Mouse (Mus musculus) heart, embryonic 10.5 days (tissue): ENCODE data around the gene Pcyt2. TPM values are rescaled to one million over a fixed set of nuclear protein-coding genes. Genes with fewer than 3 reads are reported as not detected.
A peak's percentile ranks its signal among the peaks of the same experiment; 100 is the strongest.

Source experiments
- DNase-seq: peaks from one replicate; pipeline ENCODE4 v3.0.0-alpha.2; 2017; ENCODE audit warnings: low spot score
- H3K27ac ChIP-seq: fragments of 300-500 bp; sonication (generic); 2 replicates; pipeline ENCODE4 v1.5.1; 2016; ENCODE audit warnings: mild to moderate bottlenecking
- H3K27me3 ChIP-seq: fragments of 300-500 bp; sonication (generic); 2 replicates; pipeline ENCODE4 v1.6.1; 2016; ENCODE audit warnings: mild to moderate bottlenecking; ENCODE audit not compliant: poor library complexity, insufficient read depth, severe bottlenecking
- H3K36me3 ChIP-seq: fragments of 300-500 bp; sonication (generic); 2 replicates; pipeline ENCODE4 v1.6.1; 2016; ENCODE audit warnings: mild to moderate bottlenecking, moderate library complexity
- H3K4me1 ChIP-seq: fragments of 300-500 bp; sonication (generic); 2 replicates; pipeline ENCODE4 v1.6.1; 2016; ENCODE audit warnings: mild to moderate bottlenecking
- H3K4me3 ChIP-seq: fragments of 300-500 bp; sonication (generic); 2 replicates; pipeline ENCODE4 v1.5.1; 2016; ENCODE audit warnings: mild to moderate bottlenecking, moderate library complexity
- H3K9me3 ChIP-seq: fragments of 300-500 bp; sonication (generic); 2 replicates; pipeline ENCODE4 v1.6.1; 2016; ENCODE audit warnings: mild to moderate bottlenecking, moderate library complexity
- WGBS: fragments of 180-500 bp; shearing (Covaris S2); methylation state at CpG from one replicate; pipeline ENCODE4 v1.1.7; 2016; 5-methylcytosine and 5-hydroxymethylcytosine counted together
- polyA plus RNA-seq: library from polyadenylated mRNA; unstranded; fragments of >200 nt; fragmentation: Nextera tagmentation; extraction: Ambion mirVana; gene quantifications from 2 replicates; pipeline ENCODE4 v1.2.1, GENCODE M21; 2016

Gene Pcyt2
- 119 and 130 TPM in 2 replicates for polyA plus RNA-seq

GRCm38 (mm10) chr11:120617519-120618112 is at the start of gene Pcyt2:
Pcyt2 (minus strand) TSS chr11:120617936.
- peak; percentile 96 for DNase-seq
- Histone ChIP-seq H3K27ac (peak within 1 kb of the TSS; percentile 89), H3K4me1 (peaks cover 20% of the 10 kb centered on the region), H3K4me3 (peak within 1 kb of the TSS; percentile 79), H3K9me3 (no peaks in the 10 kb centered on the region), H3K36me3 (peaks cover 75% of the 10 kb centered on the region), H3K27me3 (no peaks in the 10 kb centered on the region)
- WGBS: under 1% methylated on average over 56 of the region's 56 CpGs

- H3K4me3 ChIP-seq: no peak overlapping the region
- peak overlapping the region; percentile 29; the same call in 1 of the 2 replicates for H3K27ac ChIP-seq
- peaks cover 50% of the 10 kb centered on the region for H3K27me3 ChIP-seq
- H3K4me1 ChIP-seq: peaks cover 15% of the 10 kb centered on the region
- DNase-seq: peak; percentile 86
- H3K9me3 ChIP-seq: no peaks in the 10 kb centered on the region
- WGBS: 3% methylated on average over 3 of the region's 3 CpGs
- no peaks in the 10 kb centered on the region for H3K36me3 ChIP-seq
Measured at GRCm38 (mm10) chr11:120666617-120667016, 48.9 kb upstream of the Pcyt2 start.

- H3K4me1 ChIP-seq: peaks cover 27% of the 10 kb centered on the region
- DNase-seq: no peak
- WGBS: 69% methylated on average over 3 of the region's 3 CpGs
- H3K27me3 ChIP-seq: peaks cover 62% of the 10 kb centered on the region
- no peaks in the 10 kb centered on the region for H3K9me3 ChIP-seq
- H3K4me3 ChIP-seq: no peak overlapping the region
- no peak overlapping the region for H3K27ac ChIP-seq
- H3K36me3 ChIP-seq: no peaks in the 10 kb centered on the region
Measured at GRCm38 (mm10) chr11:120665406-120665805, 47.7 kb upstream of the Pcyt2 start.

- peaks cover 79% of the 10 kb centered on the region for H3K27me3 ChIP-seq
- H3K9me3 ChIP-seq: no peaks in the 10 kb centered on the region
- WGBS: 86% methylated on average over 5 of the region's 5 CpGs
- DNase-seq: no peak
- H3K27ac ChIP-seq: no peak overlapping the region
- H3K36me3 ChIP-seq: no peaks in the 10 kb centered on the region
- no peak overlapping the region for H3K4me3 ChIP-seq
- H3K4me1 ChIP-seq: peaks cover 44% of the 10 kb centered on the region
Measured at GRCm38 (mm10) chr11:120663714-120664113, 46.0 kb upstream of the Pcyt2 start.

- no peak for DNase-seq
- Histone ChIP-seq H3K36me3 (no peaks in the 10 kb centered on the region), H3K9me3 (no peaks in the 10 kb centered on the region), H3K27me3 (peaks cover 89% of the 10 kb centered on the region), H3K27ac (no peak overlapping the region), H3K4me3 (no peak overlapping the region), H3K4me1 (peaks cover 44% of the 10 kb centered on the region)
- 56% methylated on average over 6 of the region's 6 CpGs for WGBS
Measured at GRCm38 (mm10) chr11:120662759-120663158, 45.0 kb upstream of the Pcyt2 start.

- no peak for DNase-seq
- peak within 1 kb of the TSS; percentile 64 for H3K4me3 ChIP-seq
- peak within 1 kb of the TSS; percentile 67 for H3K27ac ChIP-seq
- under 1% methylated on average over 35 of the region's 35 CpGs for WGBS
- no peaks in the 10 kb centered on the region for H3K36me3 ChIP-seq
- H3K9me3 ChIP-seq: no peaks in the 10 kb centered on the region
- H3K4me1 ChIP-seq: peaks cover 38% of the 10 kb centered on the region
- peaks cover 98% of the 10 kb centered on the region for H3K27me3 ChIP-seq
Measured at GRCm38 (mm10) chr11:120661076-120661460, 43.3 kb upstream of the Pcyt2 start, which contains the start of gene Notum. Notum (minus strand) TSS chr11:120661175.

- Histone ChIP-seq H3K27ac (peak overlapping the region; percentile 67), H3K4me1 (peaks cover 36% of the 10 kb centered on the region), H3K4me3 (peak overlapping the region; percentile 64), H3K9me3 (no peaks in the 10 kb centered on the region), H3K36me3 (no peaks in the 10 kb centered on the region), H3K27me3 (peaks cover 98% of the 10 kb centered on the region)
- WGBS: under 1% methylated on average over 95 of the region's 95 CpGs
- DNase-seq: no peak
Measured at GRCm38 (mm10) chr11:120660301-120661075, 42.8 kb upstream of the Pcyt2 start.

GRCm38 (mm10) chr11:120659509-120660300 is 42.0 kb upstream of the Pcyt2 start:
- DNase-seq: no peak
- Histone ChIP-seq H3K27ac (peak overlapping the region; percentile 67; the same call in 1 of the 2 replicates), H3K9me3 (no peaks in the 10 kb centered on the region), H3K36me3 (no peaks in the 10 kb centered on the region), H3K4me3 (peak overlapping the region; percentile 64), H3K27me3 (peaks cover 92% of the 10 kb centered on the region), H3K4me1 (peaks cover 33% of the 10 kb centered on the region)
- 2% methylated on average over 50 of the region's 50 CpGs for WGBS

- peak; percentile 92 for DNase-seq
- peak overlapping the region; percentile 64 for H3K4me3 ChIP-seq
Measured at GRCm38 (mm10) chr11:120658876-120659410, 41.2 kb upstream of the Pcyt2 start.

GRCm38 (mm10) chr11:120657301-120657700 is 39.6 kb upstream of the Pcyt2 start:
- Histone ChIP-seq H3K36me3 (no peaks in the 10 kb centered on the region), H3K9me3 (no peaks in the 10 kb centered on the region), H3K27me3 (peaks cover 76% of the 10 kb centered on the region), H3K4me3 (no peak overlapping the region), H3K4me1 (peaks cover 33% of the 10 kb centered on the region), H3K27ac (no peak overlapping the region)
- WGBS: 78% methylated on average over 4 of the region's 4 CpGs
- no peak for DNase-seq

More at GRCm38 (mm10) chr11:120658876-120659410, 41.2 kb upstream of the Pcyt2 start:
- Histone ChIP-seq H3K4me1 (peaks cover 33% of the 10 kb centered on the region), H3K36me3 (no peaks in the 10 kb centered on the region), H3K27ac (0 out of 2 replicates have a peak overlapping the region, but pooled peaks have one; percentile 29), H3K9me3 (no peaks in the 10 kb centered on the region), H3K27me3 (peaks cover 91% of the 10 kb centered on the region)
- WGBS: 3% methylated on average over 24 of the region's 24 CpGs

GRCm38 (mm10) chr11:120654741-120655140 is 37.0 kb upstream of the Pcyt2 start:
- 61% methylated on average over 3 of the region's 3 CpGs for WGBS
- no peaks in the 10 kb centered on the region for H3K9me3 ChIP-seq
- peaks cover 51% of the 10 kb centered on the region for H3K27me3 ChIP-seq

GRCm38 (mm10) chr11:120651872-120652271 is 34.1 kb upstream of the Pcyt2 start:
- WGBS: 63% methylated on average over 3 of the region's 3 CpGs
- no peak for DNase-seq
- Histone ChIP-seq H3K4me3 (no peak overlapping the region), H3K9me3 (no peaks in the 10 kb centered on the region), H3K27ac (no peak overlapping the region), H3K27me3 (peaks cover 27% of the 10 kb centered on the region), H3K36me3 (no peaks in the 10 kb centered on the region), H3K4me1 (peaks cover 19% of the 10 kb centered on the region)

More at GRCm38 (mm10) chr11:120654741-120655140, 37.0 kb upstream of the Pcyt2 start:
- H3K27ac ChIP-seq: no peak overlapping the region
- H3K4me3 ChIP-seq: no peak overlapping the region
- peaks cover 14% of the 10 kb centered on the region for H3K4me1 ChIP-seq
- no peaks in the 10 kb centered on the region for H3K36me3 ChIP-seq
- no peak for DNase-seq
